Mouse (Mus musculus) 3T3-L1 (cell line): ENCODE data around the gene Capn1.

ENCODE experiments used
- DNase-seq: peaks from one replicate; pipeline ENCODE4 v3.0.0-alpha.2; 2015; ENCODE audit warnings: low read depth, low spot score

Capn1 gene

GRCm38 (mm10) chr19:6040002-6040401 is 24.3 kb upstream of the Capn1 start:
- DNase-seq = peak; percentile 51

- DNase-seq = no peak
These were observed 22.6 kb upstream of the Capn1 start for GRCm38 (mm10) chr19:6038326-6038725.

GRCm38 (mm10) chr19:6037695-6038094 is 22.0 kb upstream of the Capn1 start:
- no peak for DNase-seq

GRCm38 (mm10) chr19:6035966-6036585 is 20.4 kb upstream of the Capn1 start:
- DNase-seq = no peak

GRCm38 (mm10) chr19:6030520-6031280 is 15.0 kb upstream of the Capn1 start:
- no peak for DNase-seq

- no peak for DNase-seq
These were observed 13.7 kb upstream of the Capn1 start for GRCm38 (mm10) chr19:6029426-6029825.

GRCm38 (mm10) chr19:6028991-6029390 is 13.3 kb upstream of the Capn1 start:
- peak; percentile 80 for DNase-seq

- no peak for DNase-seq
These were observed 8.2 kb upstream of the Capn1 start for GRCm38 (mm10) chr19:6023930-6024329.

- DNase-seq = no peak
These were observed 7.4 kb upstream of the Capn1 start for GRCm38 (mm10) chr19:6023059-6023458.

- peak; percentile 43 for DNase-seq
These were observed 4.6 kb upstream of the Capn1 start for GRCm38 (mm10) chr19:6020276-6020675.

- DNase-seq = peak; percentile 98
These were observed 2.7 kb upstream of the Capn1 start for GRCm38 (mm10) chr19:6018142-6019089.

GRCm38 (mm10) chr19:6016532-6016931 is 835 bp upstream of the Capn1 start:
- peak; percentile 67 for DNase-seq

- peak; percentile 66 for DNase-seq
These were observed 646 bp downstream of the Capn1 start for GRCm38 (mm10) chr19:6014991-6015510.

- DNase-seq = no peak
These were observed 2.0 kb downstream of the Capn1 start for GRCm38 (mm10) chr19:6013691-6014090.

GRCm38 (mm10) chr19:6009137-6009536 is 6.6 kb downstream of the Capn1 start:
- DNase-seq = no peak

- DNase-seq = no peak
These were observed 8.7 kb downstream of the Capn1 start for GRCm38 (mm10) chr19:6007013-6007412.

- peak; percentile 39 for DNase-seq
These were observed 10.2 kb downstream of the Capn1 start for GRCm38 (mm10) chr19:6005541-6005940.

- DNase-seq = peak; percentile 58
These were observed 15.7 kb downstream of the Capn1 start for GRCm38 (mm10) chr19:5999969-6000368.

GRCm38 (mm10) chr19:5998180-5998579 is 17.5 kb downstream of the Capn1 start:
- DNase-seq = no peak

- no peak for DNase-seq
These were observed 21.0 kb downstream of the Capn1 start for GRCm38 (mm10) chr19:5994711-5995110.

GRCm38 (mm10) chr19:5992012-5992411 is 23.7 kb downstream of the Capn1 start:
- peak; percentile 89 for DNase-seq

GRCm38 (mm10) chr19:5991467-5991866 is 24.2 kb downstream of the Capn1 start:
- DNase-seq = peak; percentile 71
